In the genomic region with DNA sequence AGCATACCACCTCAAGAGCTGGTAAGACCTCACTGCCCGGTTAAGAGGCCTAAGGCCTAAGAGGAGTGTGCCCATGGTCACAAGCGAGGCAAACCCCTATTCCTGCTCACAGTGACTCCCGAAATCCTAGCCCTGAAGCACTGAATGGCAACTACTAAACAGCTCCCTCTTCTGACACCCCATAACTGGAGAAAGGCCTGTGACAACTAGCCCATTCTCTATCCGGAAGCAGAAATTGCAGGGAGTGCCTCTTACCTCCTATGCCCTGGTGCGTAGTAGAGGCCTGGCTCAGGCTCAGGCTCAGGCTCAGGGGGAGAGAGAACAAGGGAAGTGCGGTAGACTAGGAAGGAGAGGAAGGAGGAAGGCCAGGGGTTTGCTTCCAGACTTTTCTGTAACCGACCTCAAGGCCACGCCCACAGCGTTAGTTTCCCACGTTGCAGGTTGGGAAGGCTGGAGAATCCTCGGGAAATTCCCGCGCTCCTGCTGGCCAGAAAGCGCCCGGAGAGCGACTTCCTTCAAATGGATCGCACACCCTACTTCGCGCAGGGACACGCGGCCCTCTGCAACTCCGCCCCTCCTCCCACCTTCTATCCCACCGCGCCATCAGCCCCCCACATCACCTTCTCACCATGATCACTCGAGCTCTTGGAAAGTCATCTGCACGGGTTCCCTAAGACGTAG, we compare ENCODE assay signal across 8 mouse cellular contexts. TPM values are rescaled to one million over a fixed set of nuclear protein-coding genes. Genes with fewer than 3 reads are reported as not detected.
DNase-seq lines count a peak whose midpoint lies in the region; ATAC-seq lines count a peak whose summit lies in the region.

No protein-coding gene starts in this region.

- no peaks in the 10 kb centered on the region for H3K36me3 ChIP-seq in heart, embryonic 15.5 days
- H3K36me3 ChIP-seq in limb, embryonic 13.5 days, result no peaks in the 10 kb centered on the region

- H3K4me3 ChIP-seq in heart, embryonic 15.5 days, result peak overlapping the region; percentile 53
- H3K4me3 ChIP-seq in limb, embryonic 13.5 days, result peak overlapping the region; percentile 58

- no peaks in the 10 kb centered on the region for H3K9me3 ChIP-seq in heart, embryonic 15.5 days (replicated peaks)
- H3K9me3 ChIP-seq in limb, embryonic 13.5 days, result no peaks in the 10 kb centered on the region

- peaks cover 82% of the 10 kb centered on the region for H3K27me3 ChIP-seq in heart, embryonic 15.5 days
- H3K27me3 ChIP-seq in limb, embryonic 13.5 days, result peaks cover 81% of the 10 kb centered on the region

- no peak overlapping the region for H3K27ac ChIP-seq in heart, embryonic 15.5 days
- no peak overlapping the region for H3K27ac ChIP-seq in limb, embryonic 13.5 days

- peaks cover 21% of the 10 kb centered on the region for H3K4me1 ChIP-seq in heart, embryonic 15.5 days (replicated peaks)
- peaks cover 22% of the 10 kb centered on the region for H3K4me1 ChIP-seq in limb, embryonic 13.5 days

- ATAC-seq in heart, embryonic 15.5 days (replicated peaks; ENCODE audit: insufficient number of reproducible peaks, insufficient read depth, low FRiP score, low read depth), result no peak
- ATAC-seq in limb, embryonic 13.5 days (ENCODE audit: low FRiP score, low read depth), result no peak

- H3K9ac ChIP-seq in heart, embryonic 15.5 days, result no peak overlapping the region
- H3K9ac ChIP-seq in limb, embryonic 13.5 days, result peak overlapping the region; percentile 69; the same call in 1 of the 2 replicates

- peak; percentile 7 for DNase-seq in kidney, adult 11 months
- DNase-seq in kidney, adult 8-10 months, result no peak
- DNase-seq in cerebellum, adult 9-11 months, result peak; percentile 68
- DNase-seq in naive thymus-derived CD4-positive, alpha-beta T cell, adult 2 months (ENCODE audit: low read depth), result peak; percentile 54
- DNase-seq in urinary bladder, adult 2 months (ENCODE audit: low spot score), result no peak
- no peak for DNase-seq in spleen, adult 12 weeks (ENCODE audit: low spot score)

- WGBS in heart, embryonic 15.5 days, result 12% methylated on average over 27 of the region's 27 CpGs
- 10% methylated on average over 27 of the region's 27 CpGs for WGBS in limb, embryonic 13.5 days

- peak overlapping the region; percentile 92 for H3K4me2 ChIP-seq in heart, embryonic 15.5 days
- H3K4me2 ChIP-seq in limb, embryonic 13.5 days (replicated peaks), result peak overlapping the region; percentile 95

RNA-seq across cellular contexts. Expression of a gene that starts 0.5 kb away (rescaled TPM):
- polyA plus RNA-seq in heart, embryonic 15.5 days (2015; fragmentation: Nextera tagmentation; extraction: Ambion mirVana), result 0.13 and 0.19 TPM in 2 replicates
- polyA plus RNA-seq in limb, embryonic 13.5 days (2015; fragmentation: Nextera tagmentation; extraction: Ambion mirVana), result 0.32 and 0.54 TPM in 2 replicates
- 0.63 and 0.73 TPM in 2 replicates for polyA plus RNA-seq in urinary bladder, adult 2 months (2012; rRNA removed)

RNA-seq across cellular contexts. Expression of a gene that starts 1.1 kb away (rescaled TPM):
- polyA plus RNA-seq in heart, embryonic 15.5 days (2015; fragmentation: Nextera tagmentation; extraction: Ambion mirVana), result 0.33 and 0.43 TPM in 2 replicates
- 0.42 and 0.85 TPM in 2 replicates for polyA plus RNA-seq in limb, embryonic 13.5 days (2015; fragmentation: Nextera tagmentation; extraction: Ambion mirVana)
- 2.6 and 3.0 TPM in 2 replicates for polyA plus RNA-seq in urinary bladder, adult 2 months (2012; rRNA removed)

Comparison
In these comparisons a context has a peak if more than half of its experiments do, and no peak if none do; other contexts are left out.
1. DNase-seq: peak in kidney, adult 11 months (single experiment), cerebellum, adult 9-11 months (single experiment) and naive thymus-derived CD4-positive, alpha-beta T cell, adult 2 months (single experiment); none in kidney, adult 8-10 months (0 of 2), urinary bladder, adult 2 months (single experiment) and spleen, adult 12 weeks (single experiment).